In genomic region chr2:36035413-36036081, GRCm38 (mm10) we compare ENCODE assay signal across 12 mouse cellular contexts. TPM values are rescaled to one million over a fixed set of nuclear protein-coding genes. Genes with fewer than 3 reads are reported as not detected.
DNase-seq lines count a peak whose midpoint lies in the region; ATAC-seq lines count a peak whose summit lies in the region.
"Had no signal": no experiment of that assay in that cellular context is flagged by ENCODE, and none has a peak within 500 bp of the region (broad histone marks: within the 10 kb centered on the region; RNA-seq: fewer than 3 reads in every experiment).

No protein-coding gene starts in this region.

- H3K9me3 ChIP-seq in kidney, embryonic 14.5 days (ENCODE audit: control insufficient read depth, low read length): no peaks in the 10 kb centered on the region
- H3K9me3 ChIP-seq in megakaryocyte, embryonic 14.5 days: peaks cover 23% of the 10 kb centered on the region
- H3K9me3 ChIP-seq: limb, embryonic 10.5 days had no signal

- peak; percentile 47; the same call in 1 of the 2 replicates for ATAC-seq in kidney, embryonic 14.5 days (ENCODE audit: low FRiP score, low TSS enrichment)
- ATAC-seq: forebrain, postnatal 0 days had no signal

- H3K27me3 ChIP-seq in kidney, embryonic 14.5 days (ENCODE audit: control insufficient read depth, insufficient read depth, low read length): no peaks in the 10 kb centered on the region
- H3K27me3 ChIP-seq in megakaryocyte, embryonic 14.5 days (replicated peaks): peaks cover 35% of the 10 kb centered on the region
- H3K27me3 ChIP-seq: heart, embryonic 13.5 days had no signal

- peaks cover 40% of the 10 kb centered on the region for H3K36me3 ChIP-seq in kidney, embryonic 14.5 days (ENCODE audit: control insufficient read depth, insufficient read depth, low read length)
- H3K36me3 ChIP-seq in megakaryocyte, embryonic 14.5 days (replicated peaks; ENCODE audit: low read length): peaks cover 53% of the 10 kb centered on the region

- intact Hi-C loops in heart, postnatal 10 days (cut with DNase I): loop anchor here (5.0 kb wide), 1 partner anchor 92 kb away; no protein-coding TSS in a partner anchor

- no peak overlapping the region for H3K4me3 ChIP-seq in kidney, embryonic 14.5 days (ENCODE audit: low read length)
- no peak overlapping the region for H3K4me3 ChIP-seq in brown adipose tissue, adult 24 weeks (ENCODE audit: insufficient read depth, low read depth, low read length)
- peak overlapping the region; percentile 19 for H3K4me3 ChIP-seq in megakaryocyte, embryonic 14.5 days (replicated peaks)
- H3K4me3 ChIP-seq: heart, embryonic 13.5 days; limb, embryonic 10.5 days had no signal

- H3K27ac ChIP-seq in kidney, embryonic 14.5 days (ENCODE audit: low read depth, low read length): peak overlapping the region; percentile 30; the same call in 1 of the 2 replicates
- peak overlapping the region; percentile 80 for H3K27ac ChIP-seq in brown adipose tissue, adult 24 weeks (replicated peaks; ENCODE audit: low read depth, low read length)
- H3K27ac ChIP-seq: heart, embryonic 13.5 days; limb, embryonic 10.5 days had no signal

- WGBS in kidney, embryonic 14.5 days: 43% methylated on average over 11 of the region's 11 CpGs

- H3K4me2 ChIP-seq in kidney, embryonic 14.5 days (replicated peaks; ENCODE audit: low read depth, low read length): no peak overlapping the region
- H3K4me2 ChIP-seq: heart, embryonic 13.5 days had no signal

- no peak for DNase-seq in kidney, adult 8-10 months
- DNase-seq in heart, postnatal 10 days: peak; percentile 45 to 50
- DNase-seq in layer of hippocampus, postnatal 36 days: no peak
- no peak for DNase-seq in cerebellum, adult 8-10 months
- DNase-seq: cerebellum, postnatal 14 days; forebrain, postnatal 0 days; thymus, postnatal 25 days had no signal

- no peak overlapping the region for H3K9ac ChIP-seq in kidney, embryonic 14.5 days (ENCODE audit: low read depth, low read length)
- H3K9ac ChIP-seq: forebrain, postnatal 0 days; heart, embryonic 13.5 days had no signal

- H3K4me1 ChIP-seq in kidney, embryonic 14.5 days (ENCODE audit: control insufficient read depth, insufficient read depth, low read length): 0 out of 2 replicates have a peak, but pooled peaks cover 2% of the 10 kb centered on the region
- H3K4me1 ChIP-seq in brown adipose tissue, adult 24 weeks (ENCODE audit: control insufficient read depth, insufficient read depth, insufficient read length, low read length): peaks cover 41% of the 10 kb centered on the region
- H3K4me1 ChIP-seq in megakaryocyte, embryonic 14.5 days: peaks cover 65% of the 10 kb centered on the region

RNA-seq across cellular contexts. Expression of gene Ndufa8, which starts 13.7 kb away (rescaled TPM):
- polyA plus RNA-seq in kidney, embryonic 14.5 days (2014; fragmentation: Nextera tagmentation; extraction: Ambion mirVana): 238 and 244 TPM in 2 replicates
- polyA plus RNA-seq in brown adipose tissue, adult 24 weeks (2012; ENCODE audit: insufficient read depth, insufficient read length, missing spikeins): 607 and 660 TPM in 2 replicates
- 100 to 1,000 TPM; 550 to 581 TPM for total RNA-seq in heart, postnatal 10 days (2021)
- 30.0 and 76.6 TPM in 2 replicates for polyA plus RNA-seq in megakaryocyte, embryonic 14.5 days (2012; ENCODE audit: insufficient read depth, low replicate concordance)
- total RNA-seq in layer of hippocampus, postnatal 36 days (2021): 100 to 1,000 TPM; 174 to 197 TPM

RNA-seq across cellular contexts. Expression of gene Morn5, which starts 13.7 kb away (rescaled TPM):
- 0.87 TPM in 1 of 2 replicates, not detected in the other for polyA plus RNA-seq in kidney, embryonic 14.5 days (2014; fragmentation: Nextera tagmentation; extraction: Ambion mirVana)
- polyA plus RNA-seq in brown adipose tissue, adult 24 weeks (2012; ENCODE audit: insufficient read depth, insufficient read length, missing spikeins): not detected in 2 replicates
- total RNA-seq in heart, postnatal 10 days (2021): not detected
- polyA plus RNA-seq in megakaryocyte, embryonic 14.5 days (2012; ENCODE audit: insufficient read depth, low replicate concordance): not detected in 2 replicates
- 1 to 10 TPM; 1.3 to 1.7 TPM for total RNA-seq in layer of hippocampus, postnatal 36 days (2021)
- polyA plus RNA-seq: heart, embryonic 13.5 days had no signal

RNA-seq across cellular contexts. Expression of gene Ttll11, which starts 55.8 kb away (rescaled TPM):
- 0.58 and 1.0 TPM in 2 replicates for polyA plus RNA-seq in kidney, embryonic 14.5 days (2014; fragmentation: Nextera tagmentation; extraction: Ambion mirVana)
- polyA plus RNA-seq in brown adipose tissue, adult 24 weeks (2012; ENCODE audit: insufficient read depth, insufficient read length, missing spikeins): 2.0 and 2.4 TPM in 2 replicates
- total RNA-seq in heart, postnatal 10 days (2021): 1 to 10 TPM; 1.8 to 2.5 TPM
- 47.0 and 64.8 TPM in 2 replicates for polyA plus RNA-seq in megakaryocyte, embryonic 14.5 days (2012; ENCODE audit: insufficient read depth, low replicate concordance)
- 10 to 100 TPM; 36.1 to 42.9 TPM for total RNA-seq in layer of hippocampus, postnatal 36 days (2021)

Comparison
In these comparisons a context has a peak if more than half of its experiments do, and no peak if none do; other contexts are left out.
1. DNase-seq: peak in heart, postnatal 10 days (2 of 2); none in kidney, adult 8-10 months (0 of 2), layer of hippocampus, postnatal 36 days (0 of 2) and cerebellum, adult 8-10 months (single experiment).
2. RNA of gene Ttll11, which starts 55.8 kb away (polyA plus RNA-seq): 47.0 to 64.8 TPM in megakaryocyte, embryonic 14.5 days; 2.0 to 2.4 TPM in brown adipose tissue, adult 24 weeks and 0.58 to 1.0 TPM in kidney, embryonic 14.5 days; every median in the first group is over 10 times any median in the second.